Mouse (Mus musculus) small intestine, adult 2 months (tissue): ENCODE measurements at regions not wholly inside any gene's neighbourhood (a gene's known extent, or its start where the extent isn't known, plus 50 kb on each side); places are given as distances from the start of the nearest gene placed in this dataset.

ENCODE experiments used
- CTCF ChIP-seq: fragments of 200-500 bp; IDR thresholded peaks from 2 replicates; pipeline ENCODE4 v1.5.1; 2012; ENCODE audit warnings: low read depth, mild to moderate bottlenecking, control low read depth, inconsistent platforms, low read length, moderate library complexity, mixed read lengths; ENCODE audit not compliant: insufficient replicate concordance, insufficient read length; ENCODE audit errors: extremely low read depth
- POLR2A ChIP-seq: fragments of 200-500 bp; IDR thresholded peaks from 2 replicates; pipeline ENCODE4 v1.6.1; 2012; ENCODE audit warnings: low read depth, mild to moderate bottlenecking, control low read depth, inconsistent platforms, low read length, moderate library complexity

DNA sequence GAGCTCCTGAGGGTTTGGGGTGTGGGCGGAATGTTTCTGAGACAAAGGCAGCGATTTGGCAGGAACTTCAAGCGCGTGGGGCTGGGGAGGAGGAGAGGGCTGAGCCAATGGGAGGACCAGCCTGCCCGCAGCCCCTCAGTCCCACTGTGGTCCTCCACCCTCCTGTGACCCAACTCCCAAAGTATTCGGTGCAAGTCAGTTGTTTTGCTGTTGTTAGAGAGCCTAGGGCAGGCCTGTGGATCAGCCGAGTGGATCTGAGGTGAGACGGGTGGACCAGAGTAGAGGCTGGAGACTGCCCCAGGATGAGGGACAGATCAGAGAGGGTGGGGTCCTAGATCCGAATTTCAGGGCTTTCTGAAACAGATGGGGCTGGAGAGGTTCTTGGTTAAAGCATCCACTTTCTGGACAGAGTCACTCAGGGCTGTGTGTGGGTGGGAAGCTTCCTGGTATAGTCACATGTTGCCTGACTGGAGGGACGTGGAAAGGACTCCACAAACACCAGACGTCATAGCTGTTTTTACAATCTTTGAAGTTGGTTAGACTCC lies 60.5 kb upstream of the Rap1b start:
- TF ChIP-seq POLR2A (no peak), CTCF (no peak)
